Mouse (Mus musculus): Measurements from ENCODE around the gene Fam234b. TPM values are rescaled to one million over a fixed set of nuclear protein-coding genes. Genes with fewer than 3 reads are reported as not detected.

Gene Fam234b
- polyA plus RNA-seq, 1 experiment from 2014 or later: 105 TPM

GRCm38 (mm10) chr6:135202668-135203067 is 4.9 kb downstream of the Fam234b start:
- no peak overlapping the region for H3K9ac ChIP-seq (replicated peaks)
- no peak for ATAC-seq (ENCODE audit: low FRiP score)
- 90% methylated on average over 6 of the region's 6 CpGs for WGBS
- peaks cover 33% of the 10 kb centered on the region for H3K4me1 ChIP-seq
- no peaks in the 10 kb centered on the region for H3K36me3 ChIP-seq
- H3K4me2 ChIP-seq: no peak overlapping the region
- H3K4me3 ChIP-seq (replicated peaks): no peak overlapping the region
- no peaks in the 10 kb centered on the region for H3K27me3 ChIP-seq (replicated peaks)
- H3K27ac ChIP-seq (replicated peaks): no peak overlapping the region
- H3K9me3 ChIP-seq (replicated peaks): no peaks in the 10 kb centered on the region

- peak overlapping the region; percentile 56 for H3K27ac ChIP-seq (replicated peaks)
- peak; percentile 60 for ATAC-seq (ENCODE audit: low FRiP score)
- WGBS: 75% methylated on average over 6 of the region's 6 CpGs
These were observed 6.0 kb downstream of the Fam234b start for GRCm38 (mm10) chr6:135203737-135204136.

DNA sequence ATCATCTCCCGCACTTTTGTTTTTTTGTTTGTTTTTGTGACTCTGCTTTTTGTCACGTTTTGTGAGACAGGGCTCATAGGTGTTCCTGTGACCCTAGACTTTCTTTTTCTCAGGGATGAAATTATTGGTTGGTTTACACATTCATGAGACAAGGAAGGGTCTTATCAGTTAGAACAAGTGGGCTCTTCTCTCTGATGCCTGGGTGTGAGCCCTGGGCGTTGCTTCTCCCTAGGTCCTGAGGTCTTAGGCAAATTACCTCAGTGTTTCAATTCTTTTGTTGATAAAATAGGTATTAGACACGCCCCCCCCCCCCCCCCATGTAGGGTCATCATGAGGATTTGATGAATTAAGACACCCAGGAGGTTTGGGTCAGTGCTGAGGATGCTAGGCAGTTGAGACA is 7.1 kb downstream of the Fam234b start:
- no peaks in the 10 kb centered on the region for H3K27me3 ChIP-seq (replicated peaks)
- peaks cover 16% of the 10 kb centered on the region for H3K4me1 ChIP-seq
- H3K36me3 ChIP-seq: peaks cover 8% of the 10 kb centered on the region; the same call in 1 of the 2 replicates
- no peak for ATAC-seq (ENCODE audit: low FRiP score)
- 68% methylated on average over 4 of the region's 4 CpGs for WGBS
- no peak overlapping the region for H3K27ac ChIP-seq (replicated peaks)
- H3K4me3 ChIP-seq (replicated peaks): no peak overlapping the region
- H3K4me2 ChIP-seq: no peak overlapping the region
- no peaks in the 10 kb centered on the region for H3K9me3 ChIP-seq (replicated peaks)
- no peak overlapping the region for H3K9ac ChIP-seq (replicated peaks)

More at GRCm38 (mm10) chr6:135203737-135204136, 6.0 kb downstream of the Fam234b start:
- no peak overlapping the region for H3K9ac ChIP-seq (replicated peaks)
- no peaks in the 10 kb centered on the region for H3K9me3 ChIP-seq (replicated peaks)
- no peaks in the 10 kb centered on the region for H3K27me3 ChIP-seq (replicated peaks)
- H3K36me3 ChIP-seq: no peaks in the 10 kb centered on the region
- H3K4me1 ChIP-seq: peaks cover 27% of the 10 kb centered on the region
- no peak overlapping the region for H3K4me3 ChIP-seq (replicated peaks)
- H3K4me2 ChIP-seq: no peak overlapping the region

- WGBS: 85% methylated on average over 4 of the region's 4 CpGs
- H3K27me3 ChIP-seq (replicated peaks): no peaks in the 10 kb centered on the region
These were observed 8.0 kb downstream of the Fam234b start for GRCm38 (mm10) chr6:135205802-135206201.

DNA sequence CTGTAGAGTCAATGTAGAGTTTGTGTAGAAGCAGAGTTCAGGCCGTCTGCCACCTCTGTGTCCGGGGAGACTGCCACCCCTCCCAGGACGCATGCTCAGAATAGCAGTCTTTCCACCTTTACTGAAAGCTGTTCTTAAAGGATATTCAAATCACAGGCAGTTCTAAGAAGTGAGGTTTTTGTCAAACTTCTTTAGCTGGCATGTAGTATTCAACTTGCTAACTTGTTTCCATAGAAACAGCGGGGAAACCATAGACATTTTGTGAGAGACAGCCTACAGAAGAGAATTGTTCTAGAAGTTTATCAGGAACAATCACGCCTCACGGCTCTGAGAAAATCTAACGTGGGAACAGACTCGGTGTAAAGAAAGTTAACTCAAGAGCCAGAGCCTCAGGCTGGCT is 9.1 kb downstream of the Fam234b start:
- Histone ChIP-seq H3K9me3 (replicated peaks) (no peaks in the 10 kb centered on the region), H3K4me2 (no peak overlapping the region), H3K9ac (replicated peaks) (no peak overlapping the region), H3K36me3 (peaks cover 18% of the 10 kb centered on the region), H3K27ac (replicated peaks) (0 out of 2 replicates have a peak overlapping the region, but pooled peaks have one; percentile 13), H3K27me3 (replicated peaks) (no peaks in the 10 kb centered on the region), H3K4me1 (peaks cover 3% of the 10 kb centered on the region; the same call in 1 of the 2 replicates), H3K4me3 (replicated peaks) (no peak overlapping the region)
- ATAC-seq (ENCODE audit: low FRiP score): no peak
- WGBS: 29% methylated on average over 8 of the region's 8 CpGs

More at GRCm38 (mm10) chr6:135205802-135206201, 8.0 kb downstream of the Fam234b start:
- Histone ChIP-seq H3K4me2 (no peak overlapping the region), H3K9me3 (replicated peaks) (no peaks in the 10 kb centered on the region), H3K36me3 (peaks cover 13% of the 10 kb centered on the region; the same call in 1 of the 2 replicates), H3K4me3 (replicated peaks) (no peak overlapping the region), H3K9ac (replicated peaks) (no peak overlapping the region), H3K27ac (replicated peaks) (no peak overlapping the region), H3K4me1 (peaks cover 6% of the 10 kb centered on the region)
- no peak for ATAC-seq (ENCODE audit: low FRiP score)

DNA sequence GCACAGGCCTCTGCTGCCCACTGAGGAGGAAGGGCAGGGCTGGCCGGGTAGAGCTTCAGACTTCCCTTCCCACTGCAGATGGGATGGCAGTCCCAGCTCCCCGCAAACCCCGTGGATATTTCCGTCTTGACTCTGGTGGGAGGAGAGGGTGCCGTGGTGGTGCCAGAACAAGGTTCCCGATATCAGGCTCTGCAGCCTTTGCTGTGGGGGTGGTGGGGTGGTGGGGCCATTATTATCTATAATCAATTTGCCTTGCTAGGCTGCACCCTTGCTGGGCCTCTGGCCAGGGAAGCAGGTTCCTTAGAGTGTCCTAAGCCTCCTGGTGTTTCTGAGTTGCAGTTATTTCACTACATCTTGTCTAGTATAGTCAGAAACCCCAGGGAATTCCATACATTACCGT is 13.4 kb downstream of the Fam234b start:
- Histone ChIP-seq H3K9me3 (replicated peaks) (no peaks in the 10 kb centered on the region), H3K36me3 (peaks cover 45% of the 10 kb centered on the region), H3K27ac (replicated peaks) (no peak overlapping the region), H3K4me2 (no peak overlapping the region), H3K4me1 (no peaks in the 10 kb centered on the region), H3K4me3 (replicated peaks) (no peak overlapping the region), H3K27me3 (replicated peaks) (no peaks in the 10 kb centered on the region), H3K9ac (replicated peaks) (no peak overlapping the region)
- no peak for ATAC-seq (ENCODE audit: low FRiP score)
- WGBS: 75% methylated on average over 7 of the region's 7 CpGs

DNA sequence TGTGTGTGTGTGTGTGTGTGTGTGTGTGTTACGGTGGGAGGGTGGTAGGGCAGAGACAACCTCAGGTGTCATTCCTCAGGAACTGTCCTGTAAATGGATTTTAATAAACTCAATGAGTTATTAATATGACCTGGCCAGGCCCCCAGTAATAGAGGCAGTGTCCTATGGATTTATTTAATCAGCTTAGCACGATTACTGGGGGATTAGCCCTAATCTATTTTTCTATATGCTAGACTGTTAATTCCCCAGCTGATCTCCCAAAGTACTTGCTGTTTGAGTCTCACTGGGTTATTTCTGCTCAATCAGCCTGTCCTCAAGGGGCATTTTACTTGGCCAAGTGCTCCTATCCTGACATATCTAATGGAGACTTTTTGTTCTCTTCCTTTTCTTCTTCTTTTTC is 14.9 kb downstream of the Fam234b start:
- Histone ChIP-seq H3K27ac (replicated peaks) (no peak overlapping the region), H3K9me3 (replicated peaks) (no peaks in the 10 kb centered on the region), H3K27me3 (replicated peaks) (no peaks in the 10 kb centered on the region), H3K4me1 (no peaks in the 10 kb centered on the region), H3K36me3 (peaks cover 56% of the 10 kb centered on the region), H3K9ac (replicated peaks) (no peak overlapping the region), H3K4me3 (replicated peaks) (no peak overlapping the region), H3K4me2 (no peak overlapping the region)
- no peak for ATAC-seq (ENCODE audit: low FRiP score)
- WGBS: 76% methylated on average over 1 of the region's 2 CpGs

- no peaks in the 10 kb centered on the region for H3K27me3 ChIP-seq (replicated peaks)
- no peak for ATAC-seq (ENCODE audit: low FRiP score)
- H3K27ac ChIP-seq (replicated peaks): no peak overlapping the region
- no peak overlapping the region for H3K4me2 ChIP-seq
- H3K9ac ChIP-seq (replicated peaks): no peak overlapping the region
- H3K36me3 ChIP-seq: peaks cover 64% of the 10 kb centered on the region
- H3K4me3 ChIP-seq (replicated peaks): no peak overlapping the region
- peaks cover 8% of the 10 kb centered on the region; the same call in 1 of the 2 replicates for H3K4me1 ChIP-seq
- 69% methylated on average over 8 of the region's 8 CpGs for WGBS
- H3K9me3 ChIP-seq (replicated peaks): no peaks in the 10 kb centered on the region
These were observed 20.6 kb downstream of the Fam234b start for GRCm38 (mm10) chr6:135218330-135218729.

DNA sequence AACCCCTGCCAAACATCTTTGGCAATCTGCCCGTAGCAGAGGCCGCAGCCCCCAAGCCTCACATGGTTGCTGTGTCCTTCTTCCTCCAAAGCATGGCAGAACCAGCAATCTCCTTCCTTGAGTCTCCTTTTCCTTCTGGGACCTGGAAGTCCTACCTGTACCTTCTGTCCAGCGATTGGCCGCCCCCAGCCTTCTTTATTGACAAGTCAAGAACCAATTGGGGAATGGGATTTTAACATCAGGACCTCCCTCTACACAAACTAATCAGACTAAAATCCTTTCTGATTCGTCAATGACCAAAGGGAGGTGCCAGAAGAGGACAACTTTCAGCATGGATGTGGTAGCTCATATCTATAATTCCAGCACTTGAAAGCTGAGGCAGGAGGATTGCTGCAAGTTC is 22.1 kb downstream of the Fam234b start:
- WGBS: 89% methylated on average over 5 of the region's 5 CpGs
- ATAC-seq (ENCODE audit: low FRiP score): no peak

DNA sequence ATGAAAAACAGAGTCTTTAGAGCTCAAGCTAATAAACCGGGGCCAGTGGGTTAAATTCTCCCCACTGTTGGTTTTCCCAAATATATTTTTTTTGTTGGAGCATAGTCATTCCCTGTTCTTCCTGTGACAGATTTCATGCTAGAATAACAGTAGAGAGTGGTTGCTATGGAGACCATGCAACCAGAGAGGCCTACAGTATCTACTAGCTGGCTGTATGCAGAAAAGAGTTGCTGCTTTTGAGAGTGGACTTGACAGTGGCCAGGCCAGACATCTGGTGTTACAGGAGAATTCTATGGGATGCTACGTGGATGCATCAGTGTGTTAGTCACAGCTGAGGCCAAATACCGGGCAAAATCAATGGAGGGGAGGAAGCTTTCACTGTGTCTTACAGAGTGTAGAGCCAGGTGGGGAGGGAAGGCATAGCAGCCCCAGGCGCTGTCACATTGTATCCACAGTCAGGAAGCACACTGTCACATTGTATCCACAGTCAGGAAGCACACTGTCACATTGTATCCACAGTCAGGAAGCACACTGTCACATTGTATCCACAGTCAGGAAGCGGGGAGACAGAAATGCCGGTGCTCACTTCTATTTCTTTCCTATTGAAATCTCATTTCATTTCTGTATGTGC is 26.1 kb downstream of the Fam234b start:
- WGBS: 60% methylated on average over 6 of the region's 6 CpGs
- H3K9ac ChIP-seq (replicated peaks): no peak overlapping the region
- H3K36me3 ChIP-seq: peaks cover 45% of the 10 kb centered on the region
- H3K4me1 ChIP-seq: peaks cover 8% of the 10 kb centered on the region
- ATAC-seq (ENCODE audit: low FRiP score): peak; percentile 74
- no peak overlapping the region for H3K4me2 ChIP-seq
- H3K27ac ChIP-seq (replicated peaks): peak overlapping the region; percentile 49; the same call in 1 of the 2 replicates
- no peaks in the 10 kb centered on the region for H3K9me3 ChIP-seq (replicated peaks)
- no peaks in the 10 kb centered on the region for H3K27me3 ChIP-seq (replicated peaks)
- H3K4me3 ChIP-seq (replicated peaks): no peak overlapping the region

More for the DNA sequence above, 22.1 kb downstream of the Fam234b start:
- H3K4me1 ChIP-seq: peaks cover 16% of the 10 kb centered on the region
- no peak overlapping the region for H3K9ac ChIP-seq (replicated peaks)
- H3K4me2 ChIP-seq: no peak overlapping the region
- no peak overlapping the region for H3K4me3 ChIP-seq (replicated peaks)
- peaks cover 50% of the 10 kb centered on the region for H3K36me3 ChIP-seq
- no peaks in the 10 kb centered on the region for H3K27me3 ChIP-seq (replicated peaks)
- no peak overlapping the region for H3K27ac ChIP-seq (replicated peaks)
- H3K9me3 ChIP-seq (replicated peaks): no peaks in the 10 kb centered on the region

DNA sequence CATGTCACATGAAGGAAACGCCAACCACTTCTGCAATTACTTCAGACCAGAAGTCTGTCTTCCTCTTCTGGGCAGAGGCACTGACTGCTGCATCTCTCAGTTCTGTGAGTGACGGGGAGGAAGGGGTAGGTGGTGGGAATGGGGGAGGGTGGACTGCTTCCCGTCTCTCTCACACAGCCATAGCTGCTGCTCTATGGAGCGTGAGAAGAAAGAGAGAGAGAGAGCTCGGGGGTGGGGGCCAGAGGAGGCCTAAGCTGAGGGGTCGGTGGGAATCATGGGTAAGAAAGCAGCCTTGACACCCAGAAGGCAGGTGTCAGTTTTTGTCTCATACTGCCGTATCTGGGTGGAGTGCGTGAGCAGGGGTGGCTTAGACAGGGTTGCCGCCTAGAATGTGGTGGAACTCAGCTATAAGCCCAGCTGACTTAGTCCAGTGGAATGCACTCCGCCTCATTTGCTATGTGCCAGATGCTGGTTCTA is 30.7 kb downstream of the Fam234b start:
- no peak overlapping the region for H3K4me2 ChIP-seq
- peaks cover 61% of the 10 kb centered on the region for H3K36me3 ChIP-seq
- no peak for ATAC-seq (ENCODE audit: low FRiP score)
- H3K4me3 ChIP-seq (replicated peaks): no peak overlapping the region
- no peaks in the 10 kb centered on the region for H3K27me3 ChIP-seq (replicated peaks)
- 52% methylated on average over 10 of the region's 10 CpGs for WGBS
- peaks cover 6% of the 10 kb centered on the region for H3K4me1 ChIP-seq
- H3K9me3 ChIP-seq (replicated peaks): no peaks in the 10 kb centered on the region
- no peak overlapping the region for H3K9ac ChIP-seq (replicated peaks)
- no peak overlapping the region for H3K27ac ChIP-seq (replicated peaks)

GRCm38 (mm10) chr6:135230586-135230985 is 32.8 kb downstream of the Fam234b start:
- ATAC-seq (ENCODE audit: low FRiP score): no peak
- Histone ChIP-seq H3K4me3 (replicated peaks) (no peak overlapping the region), H3K4me2 (no peak overlapping the region), H3K9me3 (replicated peaks) (no peaks in the 10 kb centered on the region), H3K27ac (replicated peaks) (no peak overlapping the region), H3K27me3 (replicated peaks) (no peaks in the 10 kb centered on the region), H3K4me1 (no peaks in the 10 kb centered on the region), H3K9ac (replicated peaks) (no peak overlapping the region), H3K36me3 (peaks cover 79% of the 10 kb centered on the region)
- WGBS: 81% methylated on average over 6 of the region's 6 CpGs

All from neural tube, embryonic 15.5 days (tissue).